Mouse (Mus musculus) cerebellum, postnatal 4 days (tissue): Measurements from ENCODE around the gene Ehd2.

Experiments used
- DNase-seq, 2 experiments: peaks; one replicate each; pipeline ENCODE4 v3.0.0; 2022; ENCODE audit warnings: low spot score in 2 of 2, mixed read lengths in 1 of 2

Ehd2 gene

GRCm38 (mm10) chr7:15967312-15967711 lies at the start of gene Ehd2:
Gene Ehd2 (minus strand): TSS chr7:15967567.
- DNase-seq: peak in 1 of 2 experiments; percentile 65

GRCm38 (mm10) chr7:16015384-16015783 lies 48.0 kb upstream of the Ehd2 start:
- DNase-seq: no peak

- no peak for DNase-seq
These were observed 47.3 kb upstream of the Ehd2 start for GRCm38 (mm10) chr7:16014521-16015175.

- no peak for DNase-seq
These were observed 46.4 kb upstream of the Ehd2 start for GRCm38 (mm10) chr7:16013722-16014275.

- peak in 1 of 2 experiments; percentile 27 for DNase-seq
These were observed 45.4 kb upstream of the Ehd2 start for GRCm38 (mm10) chr7:16012576-16013263.

GRCm38 (mm10) chr7:16011418-16012085 lies 44.2 kb upstream of the Ehd2 start:
- no peak for DNase-seq

- DNase-seq: no peak
These were observed 43.3 kb upstream of the Ehd2 start for GRCm38 (mm10) chr7:16010649-16011048.

- no peak for DNase-seq
These were observed 42.3 kb upstream of the Ehd2 start for GRCm38 (mm10) chr7:16009636-16010035.

- no peak for DNase-seq
These were observed 37.7 kb upstream of the Ehd2 start for GRCm38 (mm10) chr7:16005020-16005419.

- DNase-seq: no peak
These were observed 37.0 kb upstream of the Ehd2 start for GRCm38 (mm10) chr7:16004177-16004856.

GRCm38 (mm10) chr7:16003032-16003431 lies 35.7 kb upstream of the Ehd2 start:
- no peak for DNase-seq

- DNase-seq: no peak
These were observed 34.8 kb upstream of the Ehd2 start for GRCm38 (mm10) chr7:16002171-16002570.

- DNase-seq: no peak
These were observed 34.3 kb upstream of the Ehd2 start for GRCm38 (mm10) chr7:16001691-16002090.

- DNase-seq: no peak
These were observed 26.4 kb upstream of the Ehd2 start for GRCm38 (mm10) chr7:15993789-15994188.

GRCm38 (mm10) chr7:15993152-15993551 lies 25.8 kb upstream of the Ehd2 start:
- DNase-seq: no peak

- no peak for DNase-seq
These were observed 24.4 kb upstream of the Ehd2 start for GRCm38 (mm10) chr7:15991764-15992163.

- no peak for DNase-seq
These were observed 20.4 kb upstream of the Ehd2 start for GRCm38 (mm10) chr7:15987661-15988356.

- DNase-seq: no peak
These were observed 15.5 kb upstream of the Ehd2 start for GRCm38 (mm10) chr7:15982729-15983407.

- no peak for DNase-seq
These were observed 14.2 kb upstream of the Ehd2 start for GRCm38 (mm10) chr7:15981538-15981937.

- DNase-seq: no peak
These were observed 12.9 kb upstream of the Ehd2 start for GRCm38 (mm10) chr7:15980246-15980645.

GRCm38 (mm10) chr7:15975904-15976303 lies 8.5 kb upstream of the Ehd2 start:
- DNase-seq: peak in 1 of 2 experiments; percentile 46
